In genomic region chr3:34198228-34198627, GRCm38 (mm10) we compare ENCODE assay signal across 9 mouse cellular contexts.
DNase-seq lines count a peak whose midpoint lies in the region; ATAC-seq lines count a peak whose summit lies in the region.
"Had no signal": no experiment of that assay in that cellular context is flagged by ENCODE, and none has a peak within 500 bp of the region (broad histone marks: within the 10 kb centered on the region; RNA-seq: fewer than 3 reads in every experiment).

No protein-coding gene starts in this region.

- H3K9ac ChIP-seq in kidney, embryonic 15.5 days: no peak overlapping the region

- peak; percentile 86 for DNase-seq in heart, adult 11 months
- no peak for DNase-seq in heart, postnatal 25 days (ENCODE audit: low spot score)
- DNase-seq in cerebellum, postnatal 14 days: peak; percentile 27 to 69
- DNase-seq in frontal cortex, postnatal 36 days (ENCODE audit: low spot score in 2 of 2): peak; percentile 53 to 72
- peak; percentile 36 for DNase-seq in limb, embryonic 10.5 days (ENCODE audit: low spot score)
- peak; percentile 73 to 75 for DNase-seq in right cerebral cortex, postnatal 10 days (ENCODE audit: low spot score in 2 of 2)
- no peak for DNase-seq in thymus, postnatal 0 days (ENCODE audit: low spot score)

- H3K4me2 ChIP-seq in kidney, embryonic 15.5 days: no peak overlapping the region

- WGBS in kidney, embryonic 15.5 days: 31% methylated on average over 8 of the region's 8 CpGs
- 31% methylated on average over 8 of the region's 8 CpGs for WGBS in limb, embryonic 10.5 days

- intact Hi-C loops in heart, postnatal 25 days (cut with DNase I): loop anchor here (5.0 to 10.0 kb wide), 3 partner anchors 113 to 373 kb away; partner anchors contain the start of gene Dnajc19

- no peak overlapping the region for H3K4me3 ChIP-seq in kidney, embryonic 15.5 days (replicated peaks)
- H3K4me3 ChIP-seq in limb, embryonic 10.5 days: no peak overlapping the region

- no peaks in the 10 kb centered on the region for H3K9me3 ChIP-seq in kidney, embryonic 15.5 days (replicated peaks)
- no peaks in the 10 kb centered on the region for H3K9me3 ChIP-seq in limb, embryonic 10.5 days (replicated peaks)
- H3K9me3 ChIP-seq: G1E had no signal

- H3K36me3 ChIP-seq in kidney, embryonic 15.5 days: no peaks in the 10 kb centered on the region
- H3K36me3 ChIP-seq in limb, embryonic 10.5 days: no peaks in the 10 kb centered on the region
- H3K36me3 ChIP-seq: G1E had no signal

- peaks cover 40% of the 10 kb centered on the region for H3K27me3 ChIP-seq in kidney, embryonic 15.5 days
- H3K27me3 ChIP-seq in limb, embryonic 10.5 days (ENCODE audit: low read depth, poor library complexity, severe bottlenecking): peaks cover 39% of the 10 kb centered on the region

- 0 out of 2 replicates have a peak, but pooled peaks have one; percentile 18 for ATAC-seq in kidney, embryonic 15.5 days (replicated peaks; ENCODE audit: low FRiP score)

- no peak overlapping the region for H3K27ac ChIP-seq in kidney, embryonic 15.5 days
- no peak overlapping the region for H3K27ac ChIP-seq in limb, embryonic 10.5 days

- H3K4me1 ChIP-seq in kidney, embryonic 15.5 days: no peaks in the 10 kb centered on the region
- H3K4me1 ChIP-seq in limb, embryonic 10.5 days: no peaks in the 10 kb centered on the region

Comparison
In these comparisons a context has a peak if more than half of its experiments do, and no peak if none do; other contexts are left out.
1. DNase-seq: peak in heart, adult 11 months (single experiment), cerebellum, postnatal 14 days (2 of 2), frontal cortex, postnatal 36 days (2 of 2), limb, embryonic 10.5 days (single experiment) and right cerebral cortex, postnatal 10 days (2 of 2); none in heart, postnatal 25 days (single experiment) and thymus, postnatal 0 days (single experiment).